7 mouse cellular contexts compared by ENCODE assay signal in genomic region chr11:19019204-19020171, GRCm38 (mm10). TPM values are rescaled to one million over a fixed set of nuclear protein-coding genes. Genes with fewer than 3 reads are reported as not detected.
DNase-seq lines count a peak whose midpoint lies in the region; ATAC-seq and TF ChIP-seq lines count a peak whose summit lies in the region.

No protein-coding gene starts in this region.

- 0% methylated on average over 66 of the region's 67 CpGs for WGBS in kidney, embryonic 16.5 days
- 0% methylated on average over 63 of the region's 67 CpGs for WGBS in stomach, postnatal 0 days

- H3K4me3 ChIP-seq in MEL (ENCODE audit: control insufficient read depth in 1 of 2, insufficient read depth in 1 of 2, low read depth in 2 of 2, low read length in 2 of 2): peak overlapping the region; percentile 68 to 83
- H3K4me3 ChIP-seq in kidney, embryonic 16.5 days (ENCODE audit: low read length): peak overlapping the region; percentile 74
- peak overlapping the region; percentile 68 for H3K4me3 ChIP-seq in stomach, postnatal 0 days (ENCODE audit: low read depth, low read length)

- peaks cover 0 to 13% of the 10 kb centered on the region in 2 experiments; a peak in 2 of 4 replicates for H3K36me3 ChIP-seq in MEL (ENCODE audit: control insufficient read depth in 1 of 2, insufficient read depth in 2 of 2, low read length in 2 of 2)
- no peaks in the 10 kb centered on the region for H3K36me3 ChIP-seq in kidney, embryonic 16.5 days (ENCODE audit: insufficient read depth, low read length)
- H3K36me3 ChIP-seq in stomach, postnatal 0 days (ENCODE audit: control insufficient read depth, insufficient read depth, low read length): no peaks in the 10 kb centered on the region

- H3K4me1 ChIP-seq in MEL (ENCODE audit: control insufficient read depth in 1 of 2, insufficient read depth in 2 of 2, low read length in 2 of 2): no peaks in the 10 kb centered on the region; a peak in 3 of 4 replicates
- peaks cover 20% of the 10 kb centered on the region for H3K4me1 ChIP-seq in kidney, embryonic 16.5 days (ENCODE audit: insufficient read depth, low read length)
- H3K4me1 ChIP-seq in stomach, postnatal 0 days (replicated peaks; ENCODE audit: control insufficient read depth, insufficient read depth): no peaks in the 10 kb centered on the region

- TF ChIP-seq EP300 in MEL (IDR thresholded peaks at IDR 0.05; ENCODE audit: low read depth in 1 of 2, low read length in 2 of 2): 0 out of 4 replicates have a peak, but pooled peaks of 1 of the 2 experiments have one; percentile 7
- no peak for TF ChIP-seq EP300 in stomach, postnatal 0 days (optimal IDR thresholded peaks at IDR 0.05)

- peaks cover 18% of the 10 kb centered on the region for H3K79me2 ChIP-seq in MEL (ENCODE audit: control insufficient read depth, insufficient read depth, low read length, poor library complexity)

- no peak for TF ChIP-seq RAD21 in MEL (IDR thresholded peaks at IDR 0.05; ENCODE audit: low read depth, low read length)

- ATAC-seq in kidney, embryonic 16.5 days (ENCODE audit: low FRiP score, low TSS enrichment): peak; percentile 40
- peak; percentile 7; the same call in 1 of the 2 replicates for ATAC-seq in stomach, postnatal 0 days (ENCODE audit: low FRiP score, low TSS enrichment)

- peak overlapping the region; percentile 81 for H3K4me2 ChIP-seq in kidney, embryonic 16.5 days (replicated peaks; ENCODE audit: low read depth, low read length)
- peak overlapping the region; percentile 92 for H3K4me2 ChIP-seq in stomach, postnatal 0 days (replicated peaks; ENCODE audit: low read depth)

- no peak for TF ChIP-seq POLR2A in MEL (IDR thresholded peaks at IDR 0.05; ENCODE audit: control insufficient read depth in 1 of 2, insufficient read depth in 1 of 2, low read depth in 1 of 2, low read length in 2 of 2, poor library complexity in 1 of 2)

- DNase-seq in B cell, adult 2 months: peak; percentile 30 to 46
- peak; percentile 82 for DNase-seq in MEL (ENCODE audit: low read depth, low spot score)
- peak; percentile 26 to 40 for DNase-seq in cerebellum, postnatal 4 days (ENCODE audit: low spot score in 2 of 2)
- peak; percentile 69 to 83 for DNase-seq in heart, adult 18-20 months
- DNase-seq in lung, postnatal 25 days (ENCODE audit: low spot score): peak; percentile 64
- DNase-seq in stomach, postnatal 0 days (ENCODE audit: low spot score): peak; percentile 68

- H3K27ac ChIP-seq in MEL (ENCODE audit: control insufficient read depth, low read depth, low read length): peak overlapping the region; percentile 87
- peak overlapping the region; percentile 93 for H3K27ac ChIP-seq in kidney, embryonic 16.5 days (ENCODE audit: low read length)
- H3K27ac ChIP-seq in stomach, postnatal 0 days (replicated peaks): peak overlapping the region; percentile 99

- no peaks in the 10 kb centered on the region for H3K27me3 ChIP-seq in MEL (ENCODE audit: control insufficient read depth in 1 of 2, insufficient read depth in 2 of 2, low read length in 2 of 2)
- peaks cover 3% of the 10 kb centered on the region; the same call in 1 of the 2 replicates for H3K27me3 ChIP-seq in kidney, embryonic 16.5 days (ENCODE audit: insufficient read depth, low read length)
- H3K27me3 ChIP-seq in stomach, postnatal 0 days (ENCODE audit: control insufficient read depth, insufficient read depth, low read length): no peaks in the 10 kb centered on the region

- H3K9ac ChIP-seq in MEL (ENCODE audit: control insufficient read depth, low read depth, low read length, poor library complexity, severe bottlenecking): peak overlapping the region; percentile 81
- peak overlapping the region; percentile 98 for H3K9ac ChIP-seq in kidney, embryonic 16.5 days (replicated peaks; ENCODE audit: low read length)
- H3K9ac ChIP-seq in stomach, postnatal 0 days (ENCODE audit: low read length): peak overlapping the region; percentile 94

- no peak for TF ChIP-seq CTCF in MEL (IDR thresholded peaks at IDR 0.05 in 2 of 3, conservative IDR thresholded peaks at IDR 0.05 in 1 of 3; ENCODE audit: control insufficient read depth in 1 of 3, insufficient read depth in 1 of 3, low read depth in 2 of 3, low read length in 3 of 3, poor library complexity in 1 of 3, severe bottlenecking in 1 of 3)
- TF ChIP-seq CTCF in stomach, postnatal 0 days (IDR thresholded peaks at IDR 0.05; ENCODE audit: low read depth): no peak

- no peaks in the 10 kb centered on the region for H3K9me3 ChIP-seq in MEL (replicated peaks; ENCODE audit: insufficient read depth, low read length)
- H3K9me3 ChIP-seq in kidney, embryonic 16.5 days (ENCODE audit: low read length): no peaks in the 10 kb centered on the region
- H3K9me3 ChIP-seq in stomach, postnatal 0 days (ENCODE audit: control insufficient read depth, low read length): no peaks in the 10 kb centered on the region

TF ChIP-seq in MEL, 35 proteins besides CTCF, POLR2A, EP300 and RAD21:
- TF ChIP-seq ELF1 (IDR thresholded peaks at IDR 0.05; ENCODE audit: low read depth, low read length) (no peak), SMC3 (IDR thresholded peaks at IDR 0.05; ENCODE audit: low read depth, low read length) (0 out of 2 replicates have a peak, but pooled peaks have one; percentile 1), NRF1 (IDR thresholded peaks at IDR 0.05; ENCODE audit: insufficient read depth, low read depth, low read length, poor library complexity, severe bottlenecking) (no peak), ZNF384 (IDR thresholded peaks at IDR 0.05; ENCODE audit: low read depth, low read length) (peak; percentile 23; the same call in 1 of the 2 replicates), UBTF (IDR thresholded peaks at IDR 0.05; ENCODE audit: borderline replicate concordance, insufficient read depth, low read depth, low read length) (peak; percentile 56; the same call in 1 of the 2 replicates)

RNA-seq across cellular contexts. Expression of gene Meis1, which starts 0.7 kb away (rescaled TPM):
- total RNA-seq in MEL (2012; rRNA removed): 15.3 and 16.5 TPM in 2 replicates
- 1 to 10 TPM in 1 of 2 experiments, not detected in 1; 8.2 TPM for polyA plus RNA-seq in MEL (2012; ENCODE audit: insufficient read depth in 1 of 2, insufficient read length in 2 of 2, low read depth in 1 of 2, low replicate concordance in 2 of 2, missing spikeins in 1 of 2)
- 10 to 100 TPM; 25.0 to 25.2 TPM for total RNA-seq in heart, adult 18-20 months (2021)
- 124 and 127 TPM in 2 replicates for polyA plus RNA-seq in kidney, embryonic 16.5 days (2015; fragmentation: Nextera tagmentation; extraction: Ambion mirVana)
- polyA plus RNA-seq in stomach, postnatal 0 days (2015; fragmentation: Nextera tagmentation; extraction: Ambion mirVana): 48.5 and 50.2 TPM in 2 replicates

Comparison
In these comparisons a context has a peak if more than half of its experiments do, and no peak if none do; other contexts are left out.
1. Peak in every context shown above with its lines: DNase-seq, ATAC-seq, H3K4me3 ChIP-seq and H3K27ac ChIP-seq.